Mouse (Mus musculus): Measurements from ENCODE around the gene Tmem135. TPM values are rescaled to one million over a fixed set of nuclear protein-coding genes. Genes with fewer than 3 reads are reported as not detected.

Gene Tmem135
- total and polyA plus RNA-seq, 3 experiments: 7.4 to 33.9 TPM; not detected in 1

DNA sequence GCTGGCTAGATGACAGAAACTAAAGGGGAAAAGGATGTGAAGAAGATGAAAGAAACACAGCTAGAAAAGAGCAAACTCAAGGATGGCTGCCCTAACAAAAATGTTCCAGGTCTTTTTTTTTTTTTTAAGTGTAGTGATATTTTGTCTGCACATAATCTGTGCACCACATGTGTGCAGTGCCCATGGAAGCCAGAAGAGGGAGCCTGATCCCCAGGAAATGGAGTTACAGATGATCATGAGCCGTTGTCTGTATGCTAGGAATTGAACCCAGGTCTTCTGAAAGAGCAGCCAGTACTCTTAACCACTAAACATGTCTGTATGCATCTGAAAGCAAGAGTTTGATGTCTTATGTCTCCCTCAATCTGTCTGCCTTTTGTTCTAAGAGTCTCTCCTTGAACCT lies 92.5 kb downstream of the Tmem135 start:
- TF ChIP-seq CTCF (IDR thresholded peaks at IDR 0.05 in 2 of 3, conservative IDR thresholded peaks at IDR 0.05 in 1 of 3; ENCODE audit: control insufficient read depth in 1 of 3, insufficient read depth in 1 of 3, low read depth in 2 of 3, low read length in 3 of 3, poor library complexity in 1 of 3, severe bottlenecking in 1 of 3): peak; percentile 11 to 37 (median 27); a peak in 2 of 6 replicates
- TF ChIP-seq RAD21 (IDR thresholded peaks at IDR 0.05; ENCODE audit: low read depth, low read length): peak; percentile 12
- no peak for TF ChIP-seq MYB (IDR thresholded peaks at IDR 0.05; ENCODE audit: low read depth, low read length)
- TF ChIP-seq POLR2AphosphoS2 (IDR thresholded peaks at IDR 0.05; ENCODE audit: low read length): no peak
- Histone ChIP-seq H3K27ac (ENCODE audit: control insufficient read depth, low read depth, low read length) (no peak overlapping the region), H3K9ac (ENCODE audit: control insufficient read depth, low read depth, low read length, poor library complexity, severe bottlenecking) (no peak overlapping the region), H3K27me3 (ENCODE audit: control insufficient read depth in 1 of 2, insufficient read depth in 2 of 2, low read length in 2 of 2) (no peaks in the 10 kb centered on the region), H3K79me2 (ENCODE audit: control insufficient read depth, insufficient read depth, low read length, poor library complexity) (no peaks in the 10 kb centered on the region), H3K4me3 (ENCODE audit: control insufficient read depth in 1 of 2, insufficient read depth in 1 of 2, low read depth in 2 of 2, low read length in 2 of 2) (no peak overlapping the region), H3K36me3 (ENCODE audit: control insufficient read depth in 1 of 2, insufficient read depth in 2 of 2, low read length in 2 of 2) (no peaks in the 10 kb centered on the region; a peak in 1 of 4 replicates), H3K9me3 (replicated peaks; ENCODE audit: insufficient read depth, low read length) (no peaks in the 10 kb centered on the region), H3K4me1 (ENCODE audit: control insufficient read depth in 1 of 2, insufficient read depth in 2 of 2, low read length in 2 of 2) (peaks cover 2 to 4% of the 10 kb centered on the region in 2 experiments; a peak in 2 of 4 replicates)
- DNase-seq (ENCODE audit: low read depth, low spot score): peak; percentile 18

DNA sequence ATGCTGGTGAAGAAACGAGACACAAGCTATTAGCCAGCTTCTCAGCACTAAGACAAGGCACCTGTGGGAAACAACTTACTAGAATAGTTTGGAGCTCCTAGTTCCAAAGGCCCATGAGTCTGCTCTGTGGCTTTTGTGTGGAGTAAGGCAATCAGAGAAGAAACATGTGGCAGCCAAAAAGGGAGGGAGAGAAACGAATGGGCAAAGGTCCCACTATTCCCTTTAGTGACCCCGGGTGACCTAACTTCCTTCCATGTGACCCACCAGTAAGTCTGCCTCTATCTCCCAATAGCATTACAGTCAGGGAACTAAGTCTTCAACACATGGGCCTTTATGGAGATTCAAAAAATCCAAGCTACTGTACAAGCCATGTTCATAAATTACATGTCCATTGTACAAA lies 95.1 kb downstream of the Tmem135 start:
- Histone ChIP-seq H3K27ac (ENCODE audit: control insufficient read depth, low read depth, low read length) (no peak overlapping the region), H3K4me3 (ENCODE audit: control insufficient read depth in 1 of 2, insufficient read depth in 1 of 2, low read depth in 2 of 2, low read length in 2 of 2) (no peak overlapping the region), H3K36me3 (ENCODE audit: control insufficient read depth in 1 of 2, insufficient read depth in 2 of 2, low read length in 2 of 2) (peaks cover 0 to 1% of the 10 kb centered on the region in 2 experiments; a peak in 2 of 4 replicates), H3K9me3 (replicated peaks; ENCODE audit: insufficient read depth, low read length) (no peaks in the 10 kb centered on the region), H3K9ac (ENCODE audit: control insufficient read depth, low read depth, low read length, poor library complexity, severe bottlenecking) (no peak overlapping the region), H3K79me2 (ENCODE audit: control insufficient read depth, insufficient read depth, low read length, poor library complexity) (no peaks in the 10 kb centered on the region), H3K4me1 (ENCODE audit: control insufficient read depth in 1 of 2, insufficient read depth in 2 of 2, low read length in 2 of 2) (peaks cover 2 to 4% of the 10 kb centered on the region in 2 experiments; a peak in 2 of 4 replicates), H3K27me3 (ENCODE audit: control insufficient read depth in 1 of 2, insufficient read depth in 2 of 2, low read length in 2 of 2) (no peaks in the 10 kb centered on the region)
- DNase-seq (ENCODE audit: low read depth, low spot score): no peak
- TF ChIP-seq ZMIZ1 (IDR thresholded peaks at IDR 0.05; ENCODE audit: low read depth, low read length): no peak
- no peak for TF ChIP-seq SIN3A (IDR thresholded peaks at IDR 0.05; ENCODE audit: low read length)
- TF ChIP-seq POLR2AphosphoS2 (IDR thresholded peaks at IDR 0.05; ENCODE audit: low read length): no peak
- TF ChIP-seq ZNF384 (IDR thresholded peaks at IDR 0.05; ENCODE audit: low read depth, low read length): no peak
- TF ChIP-seq BHLHE40 (IDR thresholded peaks at IDR 0.05; ENCODE audit: borderline replicate concordance, low read depth, low read length): no peak
- no peak for TF ChIP-seq TAL1 (IDR thresholded peaks at IDR 0.05; ENCODE audit: low read length)
- no peak for TF ChIP-seq POLR2AphosphoS5 (IDR thresholded peaks at IDR 0.05; ENCODE audit: borderline replicate concordance, low read depth, low read length)
- TF ChIP-seq POLR2A (IDR thresholded peaks at IDR 0.05; ENCODE audit: control insufficient read depth in 1 of 2, insufficient read depth in 1 of 2, low read depth in 1 of 2, low read length in 2 of 2, poor library complexity in 1 of 2): no peak
- TF ChIP-seq MAFK (IDR thresholded peaks at IDR 0.05; ENCODE audit: borderline replicate concordance, low read depth, low read length): no peak
- no peak for TF ChIP-seq JUND (IDR thresholded peaks at IDR 0.05; ENCODE audit: low read depth, low read length)
- no peak for TF ChIP-seq MYB (IDR thresholded peaks at IDR 0.05; ENCODE audit: low read depth, low read length)

DNA sequence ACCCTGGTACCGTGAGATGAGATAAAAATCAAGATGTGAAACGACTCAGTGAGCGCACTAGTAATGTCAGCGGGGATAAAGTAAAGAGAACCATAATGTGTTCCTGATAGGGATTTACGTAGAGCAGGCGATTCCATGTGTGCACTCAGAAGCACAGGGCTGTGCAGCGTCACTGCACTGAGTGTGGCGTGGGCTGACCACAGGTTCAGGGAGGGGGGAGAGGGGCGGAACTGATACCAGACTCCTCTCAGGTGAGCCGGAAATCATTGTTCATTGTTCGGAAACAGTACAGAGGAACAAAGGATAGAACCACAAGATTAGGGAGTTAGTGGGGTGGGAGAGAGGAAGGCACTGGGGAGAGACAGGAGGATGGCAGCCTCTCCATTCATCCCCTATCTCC lies 95.8 kb downstream of the Tmem135 start:
- no peak overlapping the region for H3K9ac ChIP-seq (ENCODE audit: control insufficient read depth, low read depth, low read length, poor library complexity, severe bottlenecking)
- TF ChIP-seq NRF1 (IDR thresholded peaks at IDR 0.05; ENCODE audit: insufficient read depth, low read depth, low read length, poor library complexity, severe bottlenecking) (no peak), ZNF384 (IDR thresholded peaks at IDR 0.05; ENCODE audit: low read depth, low read length) (no peak), JUND (IDR thresholded peaks at IDR 0.05; ENCODE audit: low read depth, low read length) (no peak), UBTF (IDR thresholded peaks at IDR 0.05; ENCODE audit: borderline replicate concordance, insufficient read depth, low read depth, low read length) (no peak), HCFC1 (IDR thresholded peaks at IDR 0.05; ENCODE audit: low read depth, low read length) (no peak), CTCF (IDR thresholded peaks at IDR 0.05 in 2 of 3, conservative IDR thresholded peaks at IDR 0.05 in 1 of 3; ENCODE audit: control insufficient read depth in 1 of 3, insufficient read depth in 1 of 3, low read depth in 2 of 3, low read length in 3 of 3, poor library complexity in 1 of 3, severe bottlenecking in 1 of 3) (no peak), RCOR1 (IDR thresholded peaks at IDR 0.05; ENCODE audit: low read depth, low read length) (no peak), SMC3 (IDR thresholded peaks at IDR 0.05; ENCODE audit: low read depth, low read length) (no peak), GATA1 (IDR thresholded peaks at IDR 0.05; ENCODE audit: low read depth, low read length) (no peak), ETS1 (IDR thresholded peaks at IDR 0.05; ENCODE audit: low read depth, low read length) (no peak), KAT2A (conservative IDR thresholded peaks at IDR 0.05; ENCODE audit: low read depth, low read length) (no peak), TAL1 (IDR thresholded peaks at IDR 0.05; ENCODE audit: low read length) (no peak), TCF12 (IDR thresholded peaks at IDR 0.05; ENCODE audit: low read depth, low read length) (no peak)
- peaks cover 0 to 1% of the 10 kb centered on the region in 2 experiments; a peak in 2 of 4 replicates for H3K36me3 ChIP-seq (ENCODE audit: control insufficient read depth in 1 of 2, insufficient read depth in 2 of 2, low read length in 2 of 2)
- peaks cover 2 to 4% of the 10 kb centered on the region in 2 experiments; a peak in 2 of 4 replicates for H3K4me1 ChIP-seq (ENCODE audit: control insufficient read depth in 1 of 2, insufficient read depth in 2 of 2, low read length in 2 of 2)
- H3K9me3 ChIP-seq (replicated peaks; ENCODE audit: insufficient read depth, low read length): no peaks in the 10 kb centered on the region
- H3K79me2 ChIP-seq (ENCODE audit: control insufficient read depth, insufficient read depth, low read length, poor library complexity): no peaks in the 10 kb centered on the region
- no peak for DNase-seq (ENCODE audit: low read depth, low spot score)
- no peak overlapping the region for H3K4me3 ChIP-seq (ENCODE audit: control insufficient read depth in 1 of 2, insufficient read depth in 1 of 2, low read depth in 2 of 2, low read length in 2 of 2)
- no peaks in the 10 kb centered on the region for H3K27me3 ChIP-seq (ENCODE audit: control insufficient read depth in 1 of 2, insufficient read depth in 2 of 2, low read length in 2 of 2)
- no peak overlapping the region for H3K27ac ChIP-seq (ENCODE audit: control insufficient read depth, low read depth, low read length)
